Mouse (Mus musculus): ENCODE results near the gene Sycp3. TPM values are rescaled to one million over a fixed set of nuclear protein-coding genes. Genes with fewer than 3 reads are reported as not detected.
A peak's percentile ranks its signal among the peaks of the same experiment; 100 is the strongest.
"Not testable (repeated sequence)": the region's sequence is repeated elsewhere in the genome, so short reads cannot be mapped to it uniquely, and the experiment has no call there.

The Sycp3 gene
- polyA plus RNA-seq, 1 experiment from 2014 or later, result not detected

GRCm38 (mm10) chr10:88513574-88514135 is 54.3 kb downstream of the Sycp3 start:
- no peak for ATAC-seq
- no peaks in the 10 kb centered on the region for H3K27me3 ChIP-seq
- ChIA-PET CTCF (interaction anchor here (0.9 to 1.6 kb wide), 2 partner anchors 8 to 20 kb away, joined by 3 to 10 read pairs; no protein-coding TSS in a partner anchor), POLR2A (interaction anchor here (0.6 kb wide), 1 partner anchor 22 kb away, joined by 6 read pairs; no protein-coding TSS in a partner anchor)
- in situ Hi-C loops (cut with MboI; ENCODE audit: low pct_unique_long_range_greater_than_20kb), result no loop called here
- no peak for DNase-seq (ENCODE audit: low read depth, low spot score)
- no peak for TF ChIP-seq CTCF (IDR thresholded peaks at IDR 0.05)

GRCm38 (mm10) chr10:88514495-88514894 is 55.1 kb downstream of the Sycp3 start:
- ATAC-seq (peak; percentile 94), DNase-seq (ENCODE audit: low read depth, low spot score) (peak; percentile 39)
- in situ Hi-C loops (cut with MboI; ENCODE audit: low pct_unique_long_range_greater_than_20kb), result no loop called here
- CTCF ChIA-PET, result interaction anchor here (0.9 to 1.6 kb wide), 2 partner anchors 9 to 19 kb away, joined by 3 to 10 read pairs; no protein-coding TSS in a partner anchor
- H3K27me3 ChIP-seq, result peaks cover under 1% of the 10 kb centered on the region
- POLR2A ChIA-PET, result interaction anchor here (0.6 to 0.7 kb wide), 2 partner anchors 136 to 292 kb away, joined by 3 read pairs; no protein-coding TSS in a partner anchor
- peak; percentile 77 for TF ChIP-seq CTCF (IDR thresholded peaks at IDR 0.05)

- DNase-seq (ENCODE audit: low read depth, low spot score); CTCF ChIA-PET; in situ Hi-C loops (cut with MboI; ENCODE audit: low pct_unique_long_range_greater_than_20kb); ATAC-seq; H3K27me3 ChIP-seq: not testable (repeated sequence)
- POLR2A ChIA-PET, result interaction anchor here (0.6 kb wide), 1 partner anchor 137 kb away, joined by 3 read pairs; no protein-coding TSS in a partner anchor
Measured at GRCm38 (mm10) chr10:88515049-88515448, 55.7 kb downstream of the Sycp3 start.

GRCm38 (mm10) chr10:88522795-88523194 is 63.4 kb downstream of the Sycp3 start:
- H3K27me3 ChIP-seq, result peaks cover 34% of the 10 kb centered on the region
- ATAC-seq, result no peak
- ChIA-PET POLR2A (no interaction called here), CTCF (no interaction called here)
- in situ Hi-C loops (cut with MboI; ENCODE audit: low pct_unique_long_range_greater_than_20kb), result no loop called here
- DNase-seq (ENCODE audit: low read depth, low spot score), result no peak
- TF ChIP-seq CTCF (IDR thresholded peaks at IDR 0.05), result no peak

Other genes starting within 250 kb of the Sycp3 start
- gene Dram1, start 80.5 kb upstream of the Sycp3 start, polyA plus RNA-seq (2021), result 2.7 TPM
- 26.3 TPM for gene Gnptab, start 80.4 kb upstream of the Sycp3 start, polyA plus RNA-seq (2021)
- 61.1 TPM for gene Chpt1, start 44.5 kb downstream of the Sycp3 start, polyA plus RNA-seq (2021)
- gene Mybpc1, start 145.6 kb downstream of the Sycp3 start, polyA plus RNA-seq (2021), result not detected
- not detected for gene Spic, start 225.4 kb downstream of the Sycp3 start, polyA plus RNA-seq (2021)

All from Patski (cell line).